Mouse (Mus musculus): ENCODE measurements around the gene Slc35g3. TPM values are rescaled to one million over a fixed set of nuclear protein-coding genes. Genes with fewer than 3 reads are reported as not detected.

The Slc35g3 gene
- polyA plus RNA-seq, 1 experiment from 2014 or later: not detected

- Histone ChIP-seq H3K27ac (no peak overlapping the region), H3K36me3 (ENCODE audit: inconsistent target) (no peaks in the 10 kb centered on the region), H3K4me3 (ENCODE audit: inconsistent target) (no peak overlapping the region)
These were observed 36.2 kb upstream of the Slc35g3 start for GRCm38 (mm10) chr11:69797924-69798323.

GRCm38 (mm10) chr11:69795983-69796435 is 34.2 kb upstream of the Slc35g3 start:
- no peak overlapping the region for H3K27ac ChIP-seq
- WGBS (ENCODE audit: missing documents): 15% methylated on average over 12 of the region's 13 CpGs
- H3K4me3 ChIP-seq (ENCODE audit: inconsistent target): no peak overlapping the region
- H3K36me3 ChIP-seq (ENCODE audit: inconsistent target): no peaks in the 10 kb centered on the region
- H3K79me2 ChIP-seq (ENCODE audit: inconsistent target): no peaks in the 10 kb centered on the region

More at GRCm38 (mm10) chr11:69797924-69798323, 36.2 kb upstream of the Slc35g3 start:
- no peaks in the 10 kb centered on the region for H3K79me2 ChIP-seq (ENCODE audit: inconsistent target)
- 75% methylated on average over 7 of the region's 7 CpGs for WGBS (ENCODE audit: missing documents)

GRCm38 (mm10) chr11:69795168-69795982 is 33.6 kb upstream of the Slc35g3 start, which contains the start of gene Chrnb1:
TSS of gene Chrnb1 (minus strand) at chr11:69795943.
- H3K4me3 ChIP-seq (ENCODE audit: inconsistent target): peak within 1 kb of the TSS; percentile 29; the same call in 1 of the 2 replicates
- H3K36me3 ChIP-seq (ENCODE audit: inconsistent target): no peaks in the 10 kb centered on the region
- H3K27ac ChIP-seq: no peak within 1 kb of the TSS
- WGBS (ENCODE audit: missing documents): 2% methylated on average over 52 of the region's 52 CpGs
- no peaks in the 10 kb centered on the region for H3K79me2 ChIP-seq (ENCODE audit: inconsistent target)

GRCm38 (mm10) chr11:69793429-69793828 is 31.7 kb upstream of the Slc35g3 start:
- Histone ChIP-seq H3K4me3 (ENCODE audit: inconsistent target) (no peak overlapping the region), H3K79me2 (ENCODE audit: inconsistent target) (no peaks in the 10 kb centered on the region), H3K36me3 (ENCODE audit: inconsistent target) (no peaks in the 10 kb centered on the region), H3K27ac (no peak overlapping the region)
- WGBS (ENCODE audit: missing documents): 78% methylated on average over 5 of the region's 5 CpGs

- Histone ChIP-seq H3K79me2 (ENCODE audit: inconsistent target) (no peaks in the 10 kb centered on the region), H3K4me3 (ENCODE audit: inconsistent target) (no peak overlapping the region), H3K36me3 (ENCODE audit: inconsistent target) (no peaks in the 10 kb centered on the region), H3K27ac (no peak overlapping the region)
- 90% methylated on average over 5 of the region's 5 CpGs for WGBS (ENCODE audit: missing documents)
These were observed 29.7 kb upstream of the Slc35g3 start for GRCm38 (mm10) chr11:69791420-69791819.

GRCm38 (mm10) chr11:69789431-69789830 is 27.7 kb upstream of the Slc35g3 start:
- Histone ChIP-seq H3K79me2 (ENCODE audit: inconsistent target) (no peaks in the 10 kb centered on the region), H3K4me3 (ENCODE audit: inconsistent target) (no peak overlapping the region), H3K36me3 (ENCODE audit: inconsistent target) (no peaks in the 10 kb centered on the region), H3K27ac (no peak overlapping the region)
- WGBS (ENCODE audit: missing documents): 93% methylated on average over 5 of the region's 5 CpGs

GRCm38 (mm10) chr11:69787306-69787705 is 25.5 kb upstream of the Slc35g3 start:
- no peak overlapping the region for H3K4me3 ChIP-seq (ENCODE audit: inconsistent target)
- no peak overlapping the region for H3K27ac ChIP-seq
- H3K79me2 ChIP-seq (ENCODE audit: inconsistent target): no peaks in the 10 kb centered on the region
- H3K36me3 ChIP-seq (ENCODE audit: inconsistent target): no peaks in the 10 kb centered on the region
- 85% methylated on average over 5 of the region's 5 CpGs for WGBS (ENCODE audit: missing documents)

GRCm38 (mm10) chr11:69784793-69785272 is 23.1 kb upstream of the Slc35g3 start:
- WGBS (ENCODE audit: missing documents): 44% methylated on average over 14 of the region's 15 CpGs
- H3K79me2 ChIP-seq (ENCODE audit: inconsistent target): no peaks in the 10 kb centered on the region
- H3K4me3 ChIP-seq (ENCODE audit: inconsistent target): no peak overlapping the region
- no peaks in the 10 kb centered on the region for H3K36me3 ChIP-seq (ENCODE audit: inconsistent target)
- H3K27ac ChIP-seq: no peak overlapping the region

GRCm38 (mm10) chr11:69781828-69782227 is 20.1 kb upstream of the Slc35g3 start:
- no peaks in the 10 kb centered on the region for H3K79me2 ChIP-seq (ENCODE audit: inconsistent target)
- 0 out of 2 replicates have a peak, but pooled peaks cover 2% of the 10 kb centered on the region for H3K36me3 ChIP-seq (ENCODE audit: inconsistent target)
- no peak overlapping the region for H3K4me3 ChIP-seq (ENCODE audit: inconsistent target)
- no peak overlapping the region for H3K27ac ChIP-seq
- WGBS (ENCODE audit: missing documents): 85% methylated on average over 4 of the region's 4 CpGs

- peaks cover 14% of the 10 kb centered on the region; the same call in 1 of the 2 replicates for H3K36me3 ChIP-seq (ENCODE audit: inconsistent target)
- H3K4me3 ChIP-seq (ENCODE audit: inconsistent target): no peak overlapping the region
- whole genome bisulfite sequencing (ENCODE audit: missing documents): 90% methylated on average over 7 of the region's 7 CpGs
- no peaks in the 10 kb centered on the region for H3K79me2 ChIP-seq (ENCODE audit: inconsistent target)
- no peak overlapping the region for H3K27ac ChIP-seq
These were observed 17.2 kb upstream of the Slc35g3 start for GRCm38 (mm10) chr11:69778985-69779384.

GRCm38 (mm10) chr11:69778258-69778982 is 16.7 kb upstream of the Slc35g3 start:
- H3K27ac ChIP-seq: no peak overlapping the region
- peaks cover 14% of the 10 kb centered on the region; the same call in 1 of the 2 replicates for H3K36me3 ChIP-seq (ENCODE audit: inconsistent target)
- no peaks in the 10 kb centered on the region for H3K79me2 ChIP-seq (ENCODE audit: inconsistent target)
- 84% methylated on average over 23 of the region's 23 CpGs for WGBS (ENCODE audit: missing documents)
- H3K4me3 ChIP-seq (ENCODE audit: inconsistent target): no peak overlapping the region

GRCm38 (mm10) chr11:69777504-69778257 is 15.9 kb upstream of the Slc35g3 start:
- Histone ChIP-seq H3K36me3 (ENCODE audit: inconsistent target) (peaks cover 14% of the 10 kb centered on the region; the same call in 1 of the 2 replicates), H3K4me3 (ENCODE audit: inconsistent target) (no peak overlapping the region), H3K27ac (no peak overlapping the region), H3K79me2 (ENCODE audit: inconsistent target) (no peaks in the 10 kb centered on the region)
- WGBS (ENCODE audit: missing documents): 77% methylated on average over 23 of the region's 26 CpGs

GRCm38 (mm10) chr11:69776488-69776887 is 14.7 kb upstream of the Slc35g3 start:
- no peaks in the 10 kb centered on the region; the same call in 1 of the 2 replicates for H3K79me2 ChIP-seq (ENCODE audit: inconsistent target)
- peaks cover 14% of the 10 kb centered on the region; the same call in 1 of the 2 replicates for H3K36me3 ChIP-seq (ENCODE audit: inconsistent target)
- 90% methylated on average over 19 of the region's 20 CpGs for WGBS (ENCODE audit: missing documents)
- no peak overlapping the region for H3K27ac ChIP-seq
- H3K4me3 ChIP-seq (ENCODE audit: inconsistent target): no peak overlapping the region

- Histone ChIP-seq H3K79me2 (ENCODE audit: inconsistent target) (peaks cover 3% of the 10 kb centered on the region), H3K36me3 (ENCODE audit: inconsistent target) (peaks cover 14% of the 10 kb centered on the region; the same call in 1 of the 2 replicates), H3K27ac (no peak overlapping the region), H3K4me3 (ENCODE audit: inconsistent target) (no peak overlapping the region)
- WGBS (ENCODE audit: missing documents): 93% methylated on average over 10 of the region's 10 CpGs
These were observed 13.9 kb upstream of the Slc35g3 start for GRCm38 (mm10) chr11:69775716-69776115.
